8 mouse cellular contexts compared by ENCODE assay signal in genomic region chr6:13872076-13872475, GRCm38 (mm10). TPM values are rescaled to one million over a fixed set of nuclear protein-coding genes. Genes with fewer than 3 reads are reported as not detected.
A peak's percentile ranks its signal among the peaks of the same experiment; 100 is the strongest.
DNase-seq lines count a peak whose midpoint lies in the region; ATAC-seq and TF ChIP-seq lines count a peak whose summit lies in the region.

No protein-coding gene starts in this region.

- TF ChIP-seq CTCF in left cerebral cortex, adult 2 months (IDR thresholded peaks at IDR 0.05) = no peak

- intact Hi-C loops in left cerebral cortex, adult 2 months (cut with DNase I) = loop anchor here (5.0 kb wide), 1 partner anchor 335 kb away; no protein-coding TSS in a partner anchor

- H3K27me3 ChIP-seq in embryonic facial prominence, embryonic 10.5 days (replicated peaks; ENCODE audit: low read depth, poor library complexity, severe bottlenecking) = no peaks in the 10 kb centered on the region
- H3K27me3 ChIP-seq in intestine, embryonic 16.5 days (replicated peaks; ENCODE audit: control insufficient read depth, insufficient read depth, low read length) = no peaks in the 10 kb centered on the region

- peaks cover 6% of the 10 kb centered on the region for H3K4me1 ChIP-seq in embryonic facial prominence, embryonic 10.5 days
- peaks cover 6% of the 10 kb centered on the region; the same call in 1 of the 2 replicates for H3K4me1 ChIP-seq in intestine, embryonic 16.5 days (ENCODE audit: control insufficient read depth, insufficient read depth, low read length)

- H3K4me2 ChIP-seq in intestine, embryonic 16.5 days (ENCODE audit: low read depth, low read length) = peak overlapping the region; percentile 39

- WGBS in embryonic facial prominence, embryonic 10.5 days = 84% methylated on average over 7 of the region's 7 CpGs
- 57% methylated on average over 7 of the region's 7 CpGs for WGBS in intestine, embryonic 16.5 days

- peak overlapping the region; percentile 91 for H3K4me3 ChIP-seq in left cerebral cortex, adult 2 months
- peak overlapping the region; percentile 66; the same call in 1 of the 2 replicates for H3K4me3 ChIP-seq in embryonic facial prominence, embryonic 10.5 days
- no peak overlapping the region for H3K4me3 ChIP-seq in intestine, embryonic 16.5 days (ENCODE audit: low read length)

- H3K9me3 ChIP-seq in embryonic facial prominence, embryonic 10.5 days = no peaks in the 10 kb centered on the region
- H3K9me3 ChIP-seq in intestine, embryonic 16.5 days (ENCODE audit: control insufficient read depth, low read length) = no peaks in the 10 kb centered on the region

- no peak overlapping the region for H3K9ac ChIP-seq in intestine, embryonic 16.5 days (ENCODE audit: low read depth, low read length)

- no peak for DNase-seq in left cerebral cortex, adult 2 months (ENCODE audit: extremely low spot score in 1 of 2, low spot score in 2 of 2)
- no peak for DNase-seq in left cerebral cortex, adult 9 months (ENCODE audit: low spot score in 2 of 2)
- no peak for DNase-seq in embryonic facial prominence, embryonic 10.5 days (ENCODE audit: low spot score)
- DNase-seq in naive thymus-derived CD4-positive, alpha-beta T cell, adult 2 months (ENCODE audit: low read depth) = peak; percentile 10
- no peak for DNase-seq in T-cell, adult 2 months (ENCODE audit: low spot score)
- no peak for DNase-seq in right cerebral cortex, postnatal 14 days
- no peak for DNase-seq in embryo, embryonic 10.5 days (ENCODE audit: low spot score)

- peak overlapping the region; percentile 89; the same call in 1 of the 2 replicates for H3K27ac ChIP-seq in left cerebral cortex, adult 2 months
- H3K27ac ChIP-seq in embryonic facial prominence, embryonic 10.5 days (replicated peaks) = 0 out of 2 replicates have a peak overlapping the region, but pooled peaks have one; percentile 87
- H3K27ac ChIP-seq in intestine, embryonic 16.5 days (ENCODE audit: low read length) = no peak overlapping the region

- ATAC-seq in intestine, embryonic 16.5 days = no peak

- H3K36me3 ChIP-seq in embryonic facial prominence, embryonic 10.5 days (replicated peaks) = peaks cover 12% of the 10 kb centered on the region
- no peaks in the 10 kb centered on the region for H3K36me3 ChIP-seq in intestine, embryonic 16.5 days (ENCODE audit: control insufficient read depth, insufficient read depth, low read length)

RNA-seq across cellular contexts. Expression of gene 2610001J05Rik, which starts 0.8 kb away (rescaled TPM):
- 10 to 100 TPM; 31.9 to 32.6 TPM for total RNA-seq in left cerebral cortex, adult 2 months (2021)
- polyA plus RNA-seq in embryonic facial prominence, embryonic 10.5 days (2016; fragmentation: Nextera tagmentation; extraction: Ambion mirVana) = 86.5 and 90.9 TPM in 2 replicates
- polyA plus RNA-seq in intestine, embryonic 16.5 days (2015; fragmentation: Nextera tagmentation; extraction: Ambion mirVana) = 104 and 113 TPM in 2 replicates

RNA-seq across cellular contexts. Expression of gene Gpr85, which starts 32.3 kb away (rescaled TPM):
- total RNA-seq in left cerebral cortex, adult 2 months (2021) = 10 to 100 TPM; 34.0 to 37.7 TPM
- 4.0 and 4.4 TPM in 2 replicates for polyA plus RNA-seq in embryonic facial prominence, embryonic 10.5 days (2016; fragmentation: Nextera tagmentation; extraction: Ambion mirVana)
- 3.5 and 3.9 TPM in 2 replicates for polyA plus RNA-seq in intestine, embryonic 16.5 days (2015; fragmentation: Nextera tagmentation; extraction: Ambion mirVana)
